In genomic region chr5:23411640-23412039, GRCm38 (mm10) we compare ENCODE assay signal across 26 mouse cellular contexts. TPM values are rescaled to one million over a fixed set of nuclear protein-coding genes. Genes with fewer than 3 reads are reported as not detected.
A peak's percentile ranks its signal among the peaks of the same experiment; 100 is the strongest.
DNase-seq lines count a peak whose midpoint lies in the region; ATAC-seq and TF ChIP-seq lines count a peak whose summit lies in the region.
"Had no signal": no experiment of that assay in that cellular context is flagged by ENCODE, and none has a peak within 500 bp of the region (broad histone marks: within the 10 kb centered on the region; RNA-seq: fewer than 3 reads in every experiment).

No protein-coding gene starts in this region.

- intact Hi-C loops in gastrocnemius, adult 2 months (cut with DNase I): no loop called here

- ATAC-seq in hindbrain, embryonic 13.5 days (ENCODE audit: low FRiP score): no peak
- no peak for ATAC-seq in hindbrain, postnatal 0 days
- no peak for ATAC-seq in midbrain, embryonic 13.5 days
- ATAC-seq: CD4-positive, CD25-positive, alpha-beta regulatory T cell, adult 4 months; forebrain, embryonic 15.5 days; hindbrain, embryonic 16.5 days; intestine, embryonic 16.5 days had no signal

- no peak overlapping the region for H3K9ac ChIP-seq in hindbrain, embryonic 13.5 days
- no peak overlapping the region for H3K9ac ChIP-seq in hindbrain, postnatal 0 days (replicated peaks; ENCODE audit: low read length)
- H3K9ac ChIP-seq in midbrain, embryonic 13.5 days (replicated peaks): no peak overlapping the region; the same call in 1 of the 2 replicates
- H3K9ac ChIP-seq: forebrain, embryonic 15.5 days; kidney, embryonic 15.5 days; liver, embryonic 13.5 days; midbrain, embryonic 12.5 days; neural tube, embryonic 12.5 days; stomach, embryonic 15.5 days had no signal

- peaks cover 55% of the 10 kb centered on the region for H3K4me1 ChIP-seq in hindbrain, embryonic 13.5 days (replicated peaks)
- H3K4me1 ChIP-seq in hindbrain, postnatal 0 days (ENCODE audit: insufficient read depth, low read length): peaks cover 41% of the 10 kb centered on the region
- H3K4me1 ChIP-seq in midbrain, embryonic 10.5 days: peaks cover 80% of the 10 kb centered on the region
- H3K4me1 ChIP-seq in midbrain, embryonic 13.5 days (replicated peaks): peaks cover 58% of the 10 kb centered on the region
- H3K4me1 ChIP-seq in cortical plate, adult 2 months (ENCODE audit: control insufficient read depth, insufficient read depth, low read length): peaks cover 31% of the 10 kb centered on the region

- H3K9me3 ChIP-seq in hindbrain, embryonic 13.5 days: no peaks in the 10 kb centered on the region
- H3K9me3 ChIP-seq in hindbrain, postnatal 0 days (ENCODE audit: low read length): no peaks in the 10 kb centered on the region
- H3K9me3 ChIP-seq in midbrain, embryonic 10.5 days (replicated peaks): no peaks in the 10 kb centered on the region
- no peaks in the 10 kb centered on the region for H3K9me3 ChIP-seq in midbrain, embryonic 13.5 days
- H3K9me3 ChIP-seq: forebrain, embryonic 15.5 days; kidney, embryonic 15.5 days; liver, embryonic 13.5 days; midbrain, embryonic 12.5 days; neural tube, embryonic 12.5 days; stomach, embryonic 15.5 days had no signal

- no peak for TF ChIP-seq POLR2A in cortical plate, adult 2 months (IDR thresholded peaks at IDR 0.05; ENCODE audit: extremely low read depth, insufficient read depth, low read length)

- H3K27ac ChIP-seq in gastrocnemius, adult 2 months: peak overlapping the region; percentile 97
- peak overlapping the region; percentile 84; the same call in 1 of the 2 replicates for H3K27ac ChIP-seq in hindbrain, embryonic 13.5 days
- H3K27ac ChIP-seq in hindbrain, postnatal 0 days: no peak overlapping the region
- 0 out of 2 replicates have a peak overlapping the region, but pooled peaks have one; percentile 42 for H3K27ac ChIP-seq in midbrain, embryonic 10.5 days (replicated peaks)
- H3K27ac ChIP-seq in midbrain, embryonic 13.5 days: no peak overlapping the region
- 0 out of 2 replicates have a peak overlapping the region, but pooled peaks have one; percentile 51 for H3K27ac ChIP-seq in cortical plate, adult 2 months (ENCODE audit: insufficient read depth, low read length)
- H3K27ac ChIP-seq: forebrain, embryonic 15.5 days; liver, embryonic 13.5 days; neural tube, embryonic 12.5 days had no signal

- no peaks in the 10 kb centered on the region for H3K27me3 ChIP-seq in hindbrain, embryonic 13.5 days
- no peaks in the 10 kb centered on the region for H3K27me3 ChIP-seq in hindbrain, postnatal 0 days (ENCODE audit: insufficient read depth, low read length)
- no peaks in the 10 kb centered on the region for H3K27me3 ChIP-seq in midbrain, embryonic 10.5 days (ENCODE audit: low read depth, poor library complexity, severe bottlenecking)
- H3K27me3 ChIP-seq in midbrain, embryonic 13.5 days: no peaks in the 10 kb centered on the region
- H3K27me3 ChIP-seq: forebrain, embryonic 15.5 days; kidney, embryonic 15.5 days; liver, embryonic 13.5 days; midbrain, embryonic 12.5 days; neural tube, embryonic 12.5 days; stomach, embryonic 15.5 days had no signal

- H3K4me3 ChIP-seq in gastrocnemius, adult 2 months: no peak overlapping the region
- no peak overlapping the region for H3K4me3 ChIP-seq in hindbrain, embryonic 13.5 days
- no peak overlapping the region for H3K4me3 ChIP-seq in hindbrain, postnatal 0 days (ENCODE audit: low read length)
- H3K4me3 ChIP-seq in midbrain, embryonic 10.5 days: no peak overlapping the region
- H3K4me3 ChIP-seq in midbrain, embryonic 13.5 days (replicated peaks): no peak overlapping the region
- H3K4me3 ChIP-seq in cortical plate, adult 2 months (ENCODE audit: insufficient read depth, low read length): no peak overlapping the region
- H3K4me3 ChIP-seq: forebrain, embryonic 15.5 days; kidney, embryonic 15.5 days; liver, embryonic 13.5 days; midbrain, embryonic 12.5 days; neural tube, embryonic 12.5 days; stomach, embryonic 15.5 days had no signal

- no peak for DNase-seq in gastrocnemius, adult 2 months
- no peak for DNase-seq in gastrocnemius, postnatal 4 days (ENCODE audit: low spot score in 2 of 2)
- no peak for DNase-seq in hindbrain, postnatal 0 days (ENCODE audit: low spot score)
- DNase-seq in midbrain, embryonic 10.5 days (ENCODE audit: low spot score): no peak
- no peak for DNase-seq in adrenal gland, postnatal 25 days
- DNase-seq: cerebellum, adult 2 months; cerebellum, postnatal 25 days; embryo, embryonic 11 days; gastrocnemius, postnatal 25 days; heart, postnatal 14 days; liver, embryonic 13.5 days; lung, adult 2 months; lung, postnatal 14 days; thymus, postnatal 25 days had no signal

- no peak overlapping the region for H3K4me2 ChIP-seq in hindbrain, embryonic 13.5 days
- no peak overlapping the region for H3K4me2 ChIP-seq in hindbrain, postnatal 0 days (ENCODE audit: low read depth, low read length)
- H3K4me2 ChIP-seq in midbrain, embryonic 13.5 days (replicated peaks): no peak overlapping the region
- H3K4me2 ChIP-seq: forebrain, embryonic 15.5 days; heart, embryonic 11.5 days; kidney, embryonic 15.5 days; liver, embryonic 13.5 days; midbrain, embryonic 12.5 days; neural tube, embryonic 12.5 days; stomach, embryonic 15.5 days had no signal

- H3K36me3 ChIP-seq in hindbrain, embryonic 13.5 days: peaks cover 31% of the 10 kb centered on the region
- H3K36me3 ChIP-seq in hindbrain, postnatal 0 days (ENCODE audit: insufficient read depth, low read length): no peaks in the 10 kb centered on the region
- peaks cover 50% of the 10 kb centered on the region for H3K36me3 ChIP-seq in midbrain, embryonic 10.5 days
- peaks cover 13% of the 10 kb centered on the region for H3K36me3 ChIP-seq in midbrain, embryonic 13.5 days
- H3K36me3 ChIP-seq: stomach, embryonic 15.5 days had no signal

- 93% methylated on average over 10 of the region's 10 CpGs for WGBS in hindbrain, embryonic 13.5 days
- 90% methylated on average over 10 of the region's 10 CpGs for WGBS in hindbrain, postnatal 0 days
- WGBS in midbrain, embryonic 10.5 days: 90% methylated on average over 10 of the region's 10 CpGs
- WGBS in midbrain, embryonic 13.5 days: 91% methylated on average over 10 of the region's 10 CpGs

- TF ChIP-seq CTCF in gastrocnemius, adult 2 months (IDR thresholded peaks at IDR 0.05): no peak
- TF ChIP-seq CTCF in hindbrain, postnatal 0 days (IDR thresholded peaks at IDR 0.05; ENCODE audit: low read depth): no peak
- TF ChIP-seq CTCF in cortical plate, adult 2 months (IDR thresholded peaks at IDR 0.05; ENCODE audit: extremely low read depth, insufficient read depth, low read length): no peak

RNA-seq across cellular contexts. Expression of gene Kmt2e, which starts 22.6 kb away (rescaled TPM):
- 10 to 100 TPM; 26.4 to 28.4 TPM for total RNA-seq in gastrocnemius, adult 2 months (2021)
- 10 to 100 TPM; 55.5 to 57.7 TPM for total RNA-seq in gastrocnemius, postnatal 4 days (2021)
- polyA plus RNA-seq in hindbrain, embryonic 13.5 days (2015; fragmentation: Nextera tagmentation; extraction: Ambion mirVana): 169 and 170 TPM in 2 replicates
- total RNA-seq in hindbrain, postnatal 0 days (2014; rRNA removed): 44.7 and 51.2 TPM in 2 replicates
- polyA plus RNA-seq in hindbrain, postnatal 0 days (2015; fragmentation: Nextera tagmentation; extraction: Ambion mirVana): 119 and 124 TPM in 2 replicates
- 86.6 and 101 TPM in 2 replicates for polyA plus RNA-seq in midbrain, embryonic 10.5 days (2016; fragmentation: Nextera tagmentation; extraction: Ambion mirVana)
- polyA plus RNA-seq in midbrain, embryonic 13.5 days (2015; fragmentation: Nextera tagmentation; extraction: Ambion mirVana): 178 and 181 TPM in 2 replicates
- polyA plus RNA-seq in cortical plate, adult 2 months (2012; rRNA removed): 44.0 and 44.7 TPM in 2 replicates
- 77.2 and 90.2 TPM in 2 replicates for total RNA-seq in adrenal gland, postnatal 25 days (2021)

Comparison
In these comparisons a context has a peak if more than half of its experiments do, and no peak if none do; other contexts are left out.
1. H3K27ac ChIP-seq: peak in gastrocnemius, adult 2 months (single experiment), hindbrain, embryonic 13.5 days (single experiment), midbrain, embryonic 10.5 days (single experiment) and cortical plate, adult 2 months (single experiment); none in hindbrain, postnatal 0 days (single experiment) and midbrain, embryonic 13.5 days (single experiment).